Mouse (Mus musculus) E14TG2a.4 (cell line): ENCODE results near the gene 1700088E04Rik.

Experiments
- CTCF ChIP-seq: conservative IDR thresholded peaks from 2 replicates; pipeline ENCODE4 v1.5.1; 2014; ENCODE audit warnings: low read length
- NANOG ChIP-seq: IDR thresholded peaks from 2 replicates; pipeline ENCODE4 v1.6.1; 2014; ENCODE audit warnings: borderline replicate concordance, low read length, mixed read lengths
- POU5F1 ChIP-seq: IDR thresholded peaks from 2 replicates; pipeline ENCODE4 v1.6.1; 2014; ENCODE audit warnings: low read length, borderline replicate concordance

DNA sequence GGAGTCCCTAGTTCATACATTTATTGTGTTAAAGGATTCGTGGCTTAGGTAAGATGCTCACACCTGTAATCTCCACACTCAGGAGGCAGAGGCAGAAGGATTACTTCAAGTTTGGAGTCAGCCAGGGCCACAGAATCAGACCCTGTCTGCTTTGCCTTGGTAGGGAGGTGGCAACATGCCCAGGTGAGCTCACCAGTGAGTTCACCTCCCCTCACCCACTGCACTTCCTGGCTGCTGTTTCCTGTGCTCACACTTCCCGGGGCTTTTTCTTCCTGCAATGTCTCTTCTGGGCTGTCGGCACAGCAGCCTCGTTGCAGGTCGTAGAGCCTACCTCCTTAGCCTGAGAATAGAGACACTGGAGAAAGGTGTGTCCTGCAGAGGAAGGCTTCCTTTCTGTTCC lies 25.8 kb downstream of the 1700088E04Rik start:
- TF ChIP-seq CTCF (no peak), NANOG (no peak), POU5F1 (no peak)
